Mouse (Mus musculus) neutrophil, adult 5-6 weeks (primary cell): ENCODE data around the gene Pepd. TPM values are rescaled to one million over a fixed set of nuclear protein-coding genes. Genes with fewer than 3 reads are reported as not detected.

ENCODE experiments used
- ATAC-seq: fragments of 151-379, 151-347 bp; 2 replicates; pipeline ENCODE4 v1.8.0; 2017; ENCODE audit warnings: mild to moderate bottlenecking, moderate TSS enrichment; ENCODE audit not compliant: insufficient number of reproducible peaks, poor library complexity, low FRiP score, severe bottlenecking; ENCODE audit errors: extremely low read depth
- total RNA-seq: library from RNA; stranded (forward); fragments of 200-1000 nt; gene quantifications from 2 replicates; pipeline ENCODE4 v1.2.3, GENCODE M21; 2017

Gene Pepd
- 20.4 and 21.9 TPM in 2 replicates for total RNA-seq

GRCm38 (mm10) chr7:34911919-34912897, at the start of gene Pepd:
Pepd (plus strand) TSS chr7:34912379.
- peak; percentile 77 for ATAC-seq

GRCm38 (mm10) chr7:34867289-34867688, 44.9 kb upstream of the Pepd start:
- no peak for ATAC-seq

GRCm38 (mm10) chr7:34869693-34870092, 42.5 kb upstream of the Pepd start:
- ATAC-seq: no peak

DNA sequence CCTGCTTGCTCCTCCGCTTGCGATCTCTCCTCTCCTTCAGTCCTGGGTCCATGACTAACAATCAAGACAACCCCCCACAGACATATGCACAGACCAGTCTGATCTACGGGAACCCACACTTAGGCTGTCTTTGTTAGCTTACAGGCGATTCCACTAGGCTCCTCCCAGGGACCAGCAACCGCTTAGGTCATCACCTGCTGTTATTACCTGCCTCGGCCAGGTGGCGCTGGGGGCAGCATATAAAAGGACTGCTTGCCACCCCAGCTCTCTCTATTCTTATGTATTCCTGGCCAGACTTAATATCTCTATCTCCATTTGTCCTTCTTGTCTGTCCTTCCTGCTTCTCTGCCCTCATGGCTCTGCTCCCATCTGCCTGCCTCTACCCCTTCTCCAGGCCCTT, 35.4 kb upstream of the Pepd start:
- no peak for ATAC-seq

DNA sequence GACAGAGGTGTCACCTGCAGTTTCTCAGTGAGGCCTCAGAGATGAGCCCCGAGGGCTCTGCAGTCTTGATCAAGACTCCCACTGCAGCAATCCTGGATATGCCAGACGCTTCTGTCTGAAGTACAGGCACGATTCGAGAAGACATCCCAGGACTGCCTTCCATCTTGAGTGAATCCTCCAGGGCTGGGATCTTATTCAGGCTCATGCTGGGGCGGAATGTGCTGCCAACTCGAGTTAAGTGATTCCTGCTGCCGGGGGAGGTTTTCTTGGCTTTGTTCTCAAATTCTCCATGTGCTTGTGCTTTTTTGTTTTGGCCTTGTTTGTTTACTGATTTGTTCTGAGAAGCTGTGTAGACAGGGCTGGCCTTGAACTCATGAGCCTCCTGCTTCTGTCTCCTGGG, 34.4 kb upstream of the Pepd start:
- ATAC-seq: no peak

GRCm38 (mm10) chr7:34888441-34888840, 23.7 kb upstream of the Pepd start:
- ATAC-seq: no peak

- ATAC-seq: no peak
Measured at GRCm38 (mm10) chr7:34888891-34889290, 23.3 kb upstream of the Pepd start.

GRCm38 (mm10) chr7:34892845-34893244, 19.3 kb upstream of the Pepd start:
- no peak for ATAC-seq

DNA sequence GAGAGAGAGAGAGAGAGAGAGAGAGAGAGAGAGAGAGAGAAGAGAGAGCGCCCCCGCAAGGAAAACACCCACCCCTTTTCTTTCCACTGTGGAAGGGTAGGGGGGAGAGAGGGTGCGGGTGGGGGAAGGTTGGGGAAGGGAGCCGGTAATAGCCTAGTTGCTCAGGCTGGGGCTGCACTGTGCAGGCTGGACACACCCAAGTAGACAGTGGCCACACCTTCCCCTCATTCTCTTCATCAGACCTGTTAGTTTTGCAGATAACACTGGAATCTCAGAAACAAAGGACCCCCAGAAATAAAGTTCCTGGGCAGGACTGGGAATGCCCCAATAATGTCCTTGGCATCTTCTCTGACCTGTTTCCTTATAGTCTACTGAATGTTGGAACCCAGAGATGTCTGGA, 15.7 kb upstream of the Pepd start:
- no peak for ATAC-seq

- ATAC-seq: no peak
Measured at GRCm38 (mm10) chr7:34897058-34897457, 15.1 kb upstream of the Pepd start.

DNA sequence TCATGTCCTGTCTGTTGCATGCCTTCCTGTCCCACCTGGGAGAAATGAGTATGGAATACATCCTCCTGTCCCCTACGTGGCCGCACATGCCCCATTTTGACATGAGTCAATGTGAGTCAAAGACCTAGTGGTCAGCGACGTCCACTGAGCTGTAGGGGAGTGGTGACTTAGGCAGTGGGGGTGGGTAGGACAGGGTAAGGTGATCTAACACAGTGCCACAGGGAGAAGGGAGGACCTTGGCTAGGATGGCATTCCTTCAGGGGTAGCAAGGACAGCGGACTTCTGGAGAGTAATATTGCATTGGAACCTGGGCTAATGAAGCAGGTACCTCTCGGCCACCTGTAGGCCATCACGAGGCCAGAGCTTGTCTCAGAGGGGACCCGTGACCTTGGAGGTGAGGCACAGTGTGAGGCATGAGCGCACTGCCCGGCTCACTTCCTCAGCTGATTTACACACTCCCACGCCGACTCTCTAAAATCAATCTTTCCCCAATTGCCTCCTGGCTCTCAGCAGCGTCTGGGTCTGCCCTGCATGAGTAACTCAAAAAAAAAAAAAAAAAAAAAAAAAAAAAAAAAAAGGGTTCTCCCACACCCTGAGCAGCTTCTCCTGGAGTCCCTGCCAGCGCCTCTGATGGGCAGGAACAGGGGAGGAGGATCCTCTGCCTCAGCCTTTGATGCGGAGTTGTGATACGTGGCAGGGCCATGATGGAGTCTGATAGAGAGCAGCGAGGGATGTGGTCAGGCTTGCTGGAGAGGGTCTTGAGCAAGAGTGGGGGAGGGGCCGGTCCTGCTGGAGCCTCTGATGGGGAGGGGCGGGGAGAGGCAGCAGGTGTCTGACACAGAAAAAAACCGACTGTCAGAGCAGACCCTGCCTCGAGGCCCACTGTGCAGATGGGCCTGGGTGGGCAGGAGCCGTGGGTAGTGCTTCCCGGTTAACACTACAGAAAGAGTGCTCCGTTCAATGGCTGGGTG, 1.8 kb upstream of the Pepd start:
- ATAC-seq: no peak

DNA sequence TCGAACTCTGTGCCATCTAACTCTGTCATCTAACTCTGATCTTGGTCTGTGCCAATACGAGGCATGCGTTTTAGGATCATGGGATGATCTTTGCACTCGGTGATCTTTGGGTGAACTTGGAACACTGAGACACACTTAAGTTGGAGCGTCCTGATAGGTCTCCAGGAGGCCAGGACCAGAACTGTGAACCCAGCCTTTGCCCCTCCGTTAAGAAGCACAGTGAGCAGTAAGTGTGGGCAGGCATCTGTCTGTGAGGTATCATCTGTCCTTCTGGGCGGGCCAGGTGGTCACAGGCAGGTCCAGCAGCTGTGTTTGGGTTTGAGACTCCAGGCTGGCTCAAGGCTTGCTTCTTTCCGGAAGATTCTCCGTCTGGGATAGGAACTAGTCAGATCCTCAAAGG, 1.8 kb downstream of the Pepd start:
- no peak for ATAC-seq

DNA sequence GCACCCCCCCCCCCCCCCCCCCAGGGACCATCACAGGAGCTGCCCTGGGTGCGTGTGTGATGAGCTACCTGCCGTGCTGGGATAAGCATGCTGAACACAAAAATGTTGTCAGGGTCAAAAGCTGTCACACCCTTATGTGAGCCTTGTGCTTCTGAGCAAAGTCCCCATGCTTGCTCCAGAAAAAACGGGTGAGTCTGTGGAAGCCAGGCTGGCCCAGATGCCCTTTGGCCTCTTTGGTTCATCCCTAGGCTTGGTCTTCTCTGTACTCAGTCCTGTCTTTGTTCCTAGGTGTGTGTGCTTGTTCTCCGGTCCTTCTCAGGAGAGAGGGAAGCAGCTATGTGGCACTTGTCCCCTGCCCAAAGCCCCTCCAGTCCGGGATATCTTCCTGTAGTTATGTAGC, 3.4 kb downstream of the Pepd start:
- ATAC-seq: no peak

DNA sequence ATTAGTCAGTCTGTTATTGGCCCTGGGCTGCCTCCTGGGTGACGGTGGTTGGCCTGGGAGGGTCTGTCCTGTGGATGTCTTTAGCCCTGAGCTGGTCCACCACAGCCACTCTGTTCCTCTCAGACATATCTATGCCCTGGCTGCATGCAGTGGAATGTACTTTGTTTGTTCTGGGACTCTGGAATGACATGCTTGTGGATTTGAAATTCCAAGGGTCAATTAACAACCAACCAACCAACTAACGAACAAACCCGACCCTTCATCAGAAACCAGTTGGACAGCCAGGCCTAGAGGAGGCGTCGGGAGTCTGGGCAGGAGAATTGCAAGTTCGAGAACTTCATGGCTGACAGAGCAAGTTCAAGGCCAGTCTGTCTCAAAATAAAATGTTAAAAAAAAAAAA, 5.4 kb downstream of the Pepd start:
- no peak for ATAC-seq

- no peak for ATAC-seq
Measured at GRCm38 (mm10) chr7:34917998-34918397, 5.8 kb downstream of the Pepd start.

GRCm38 (mm10) chr7:34918416-34918815, 6.2 kb downstream of the Pepd start:
- peak; percentile 69 for ATAC-seq

DNA sequence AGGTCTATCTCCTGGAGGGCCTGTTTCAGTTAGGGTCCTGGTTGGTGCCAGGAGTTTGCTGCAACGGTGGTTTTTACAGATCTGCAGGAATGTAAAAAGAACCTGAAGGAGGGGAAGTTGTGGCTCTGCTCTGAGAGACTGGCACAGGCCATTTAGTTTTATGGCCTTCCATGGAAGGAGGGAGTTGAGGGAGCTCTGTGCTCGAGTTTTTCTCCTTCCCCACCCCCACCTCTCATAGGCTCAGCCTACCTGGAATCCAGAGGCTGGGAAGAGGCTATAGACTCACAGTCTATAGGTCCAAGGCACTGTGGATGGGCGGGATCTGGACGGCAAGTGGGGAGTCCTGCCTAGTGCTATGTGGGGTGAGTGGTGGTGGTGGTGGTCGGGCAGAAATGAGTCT, 6.9 kb downstream of the Pepd start:
- ATAC-seq: no peak

DNA sequence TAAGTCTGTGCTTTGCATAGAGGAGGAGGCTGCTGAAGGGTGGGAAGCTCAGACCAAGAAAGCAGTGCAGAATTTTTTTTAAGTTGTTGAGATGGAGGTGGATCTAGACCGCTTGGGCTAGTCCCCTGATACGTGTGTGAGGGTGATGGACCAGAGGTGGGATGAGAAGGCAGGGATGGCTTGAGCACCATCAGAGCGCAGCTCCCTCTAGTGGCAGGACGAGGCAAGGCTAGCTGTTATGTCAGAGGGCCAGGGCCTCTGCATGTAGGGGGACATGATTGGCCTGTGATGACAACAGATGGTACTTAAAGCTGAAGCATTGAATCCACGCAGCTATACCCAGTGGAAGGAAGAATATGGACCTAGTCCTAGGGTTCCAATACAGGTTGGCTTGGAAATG, 7.6 kb downstream of the Pepd start:
- no peak for ATAC-seq

DNA sequence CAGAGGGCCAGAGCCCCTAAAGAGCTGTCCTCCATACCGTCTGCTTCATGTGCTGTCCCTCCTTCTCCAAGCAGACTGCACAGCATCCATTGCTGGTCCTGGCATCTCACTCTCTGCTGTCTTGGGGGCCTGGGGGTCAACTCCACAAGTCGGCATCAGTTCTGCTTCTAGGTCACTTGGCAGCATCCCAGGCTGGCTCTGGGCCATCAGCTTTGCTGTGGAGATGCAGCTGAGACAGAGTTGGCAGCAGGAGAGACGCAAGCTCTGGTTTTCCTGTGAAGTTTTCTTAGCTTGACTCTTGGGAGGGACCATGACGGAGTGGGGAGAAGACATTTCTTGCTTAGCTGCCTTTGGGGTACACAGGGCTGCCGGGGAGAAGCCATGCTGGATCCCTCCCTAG, 13.0 kb downstream of the Pepd start:
- ATAC-seq: no peak

GRCm38 (mm10) chr7:34925956-34926355, 13.8 kb downstream of the Pepd start:
- no peak for ATAC-seq
